Mouse (Mus musculus) ES-Bruce4 (cell line): ENCODE data around the gene Slc8a1.

Experiments used
- CTCF ChIP-seq: IDR thresholded peaks from one replicate; pipeline ENCODE4 v1.8.1; 2011; ENCODE audit warnings: low read depth, low read length
- EP300 ChIP-seq: IDR thresholded peaks from 2 replicates; pipeline ENCODE4 v1.6.1; 2011; ENCODE audit warnings: low read depth, low read length; ENCODE audit not compliant: insufficient read depth
- POLR2A ChIP-seq: IDR thresholded peaks from one replicate; pipeline ENCODE4 v1.8.1; 2011; ENCODE audit warnings: low read length; ENCODE audit not compliant: insufficient read depth

DNA sequence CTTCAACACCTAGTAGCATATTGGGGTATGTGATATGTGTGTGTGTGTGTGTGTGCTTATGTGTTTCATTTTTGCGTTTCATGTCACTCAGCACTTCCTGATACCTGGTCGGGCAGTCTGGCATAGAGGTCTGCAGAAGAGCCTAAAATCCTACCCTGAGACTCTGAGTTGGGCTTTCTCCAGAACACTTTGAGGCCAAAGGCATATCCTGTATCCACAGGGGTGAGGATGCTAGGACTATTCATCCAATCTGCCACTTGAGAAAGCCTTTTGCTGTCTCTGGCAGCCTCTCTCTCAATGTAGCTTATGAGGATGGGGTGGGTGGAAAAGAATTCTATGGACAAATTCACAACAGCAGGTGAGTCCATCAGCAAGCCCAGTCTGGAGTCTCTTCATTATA is 234.1 kb downstream of the Slc8a1 start:
- TF ChIP-seq EP300: no peak
- TF ChIP-seq CTCF: no peak
- TF ChIP-seq POLR2A: no peak
